Comparison of ENCODE assay signal across 8 mouse cellular contexts in the genomic region with DNA sequence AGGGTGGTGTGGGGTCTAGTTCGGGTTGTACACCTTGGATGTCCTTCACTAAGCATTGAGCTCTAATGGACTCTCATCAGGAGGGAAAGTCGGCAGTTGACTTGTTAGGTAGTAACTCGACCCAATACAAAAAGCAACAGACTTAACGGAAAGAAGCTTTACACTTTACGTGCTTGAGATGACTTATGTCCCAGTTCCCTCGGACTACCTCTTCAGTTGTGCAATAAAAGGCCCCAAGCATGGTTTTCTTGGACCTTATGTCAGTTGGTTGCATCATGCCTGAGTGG. TPM values are rescaled to one million over a fixed set of nuclear protein-coding genes. Genes with fewer than 3 reads are reported as not detected.
A peak's percentile ranks its signal among the peaks of the same experiment; 100 is the strongest.
DNase-seq lines count a peak whose midpoint lies in the region; ATAC-seq and TF ChIP-seq lines count a peak whose summit lies in the region.

No protein-coding gene starts in this region.

- under 1% methylated on average over 6 of the region's 6 CpGs for WGBS in limb, embryonic 10.5 days
- 0% methylated on average over 6 of the region's 6 CpGs for WGBS in neural tube, embryonic 14.5 days

- H3K4me1 ChIP-seq in embryonic fibroblast, embryonic 13.5 days (ENCODE audit: control insufficient read depth, insufficient read depth, low read length) = peaks cover 9% of the 10 kb centered on the region
- peaks cover 22% of the 10 kb centered on the region for H3K4me1 ChIP-seq in limb, embryonic 10.5 days
- H3K4me1 ChIP-seq in neural tube, embryonic 14.5 days (ENCODE audit: control insufficient read depth, insufficient read depth, low read length) = peaks cover 26% of the 10 kb centered on the region

- H3K4me2 ChIP-seq in neural tube, embryonic 14.5 days (ENCODE audit: low read depth, low read length) = peak overlapping the region; percentile 81

- TF ChIP-seq CTCF in layer of hippocampus, adult 2 months (conservative IDR thresholded peaks at IDR 0.05) = no peak
- no peak for TF ChIP-seq CTCF in embryonic fibroblast, embryonic 13.5 days (IDR thresholded peaks at IDR 0.05; ENCODE audit: borderline replicate concordance, insufficient read depth, low read length)

- no peak for DNase-seq in layer of hippocampus, adult 2 months (ENCODE audit: low spot score in 2 of 2)
- no peak for DNase-seq in layer of hippocampus, adult 8-10 months (ENCODE audit: low spot score in 2 of 2)
- no peak for DNase-seq in limb, embryonic 10.5 days (ENCODE audit: low spot score)
- no peak for DNase-seq in frontal cortex, postnatal 10 days (ENCODE audit: low spot score in 2 of 2)
- DNase-seq in cerebellum, adult 9-11 months = no peak
- no peak for DNase-seq in ovary, adult 18-20 months (ENCODE audit: low spot score)

- H3K36me3 ChIP-seq in limb, embryonic 10.5 days = peaks cover 20% of the 10 kb centered on the region
- H3K36me3 ChIP-seq in neural tube, embryonic 14.5 days (ENCODE audit: control insufficient read depth, insufficient read depth, low read length) = no peaks in the 10 kb centered on the region

- no peak for ATAC-seq in neural tube, embryonic 14.5 days (ENCODE audit: low read depth)

- H3K9me3 ChIP-seq in limb, embryonic 10.5 days (replicated peaks) = no peaks in the 10 kb centered on the region
- H3K9me3 ChIP-seq in neural tube, embryonic 14.5 days (ENCODE audit: control insufficient read depth, low read length) = no peaks in the 10 kb centered on the region

- H3K9ac ChIP-seq in neural tube, embryonic 14.5 days (replicated peaks; ENCODE audit: low read depth, low read length) = peak overlapping the region; percentile 100

- H3K27ac ChIP-seq in layer of hippocampus, adult 2 months = peak overlapping the region; percentile 99
- H3K27ac ChIP-seq in embryonic fibroblast, embryonic 13.5 days (ENCODE audit: insufficient read depth, low read length) = peak overlapping the region; percentile 99
- H3K27ac ChIP-seq in limb, embryonic 10.5 days = peak overlapping the region; percentile 100
- peak overlapping the region; percentile 96 for H3K27ac ChIP-seq in neural tube, embryonic 14.5 days (ENCODE audit: low read depth, low read length)

- TF ChIP-seq POLR2A in embryonic fibroblast, embryonic 13.5 days (IDR thresholded peaks at IDR 0.05; ENCODE audit: low read depth, low read length) = no peak

- H3K27me3 ChIP-seq in limb, embryonic 10.5 days (ENCODE audit: low read depth, poor library complexity, severe bottlenecking) = no peaks in the 10 kb centered on the region
- H3K27me3 ChIP-seq in neural tube, embryonic 14.5 days (ENCODE audit: control insufficient read depth, insufficient read depth, low read length) = no peaks in the 10 kb centered on the region

- peak overlapping the region; percentile 93 for H3K4me3 ChIP-seq in layer of hippocampus, adult 2 months
- peak overlapping the region; percentile 89 for H3K4me3 ChIP-seq in embryonic fibroblast, embryonic 13.5 days (ENCODE audit: insufficient read depth, low read length)
- peak overlapping the region; percentile 97 for H3K4me3 ChIP-seq in limb, embryonic 10.5 days
- peak overlapping the region; percentile 87 for H3K4me3 ChIP-seq in neural tube, embryonic 14.5 days (ENCODE audit: low read depth, low read length)

RNA-seq across cellular contexts. Expression of gene Btf3l4, which starts 0.4 kb away (rescaled TPM):
- 10 to 100 TPM; 87.9 to 89.4 TPM for total RNA-seq in layer of hippocampus, adult 2 months (2021)
- total RNA-seq in layer of hippocampus, adult 8-10 months (2022) = 10 to 100 TPM; 67.2 to 94.4 (median 79.4) TPM
- polyA plus RNA-seq in embryonic fibroblast, embryonic 13.5 days (2011; ENCODE audit: insufficient read length, low read depth, missing spikeins) = 124 and 161 TPM in 2 replicates
- polyA plus RNA-seq in limb, embryonic 10.5 days (2016; fragmentation: Nextera tagmentation; extraction: Ambion mirVana) = 170 and 214 TPM in 2 replicates
- polyA plus RNA-seq in neural tube, embryonic 14.5 days (2014; fragmentation: Nextera tagmentation; extraction: Ambion mirVana) = 194 and 196 TPM in 2 replicates

RNA-seq across cellular contexts. Expression of gene Txndc12, which starts 0.6 kb away (rescaled TPM):
- total RNA-seq in layer of hippocampus, adult 2 months (2021) = 10 to 100 TPM; 32.3 to 33.8 TPM
- 10 to 100 TPM; 34.0 to 37.6 (median 35.6) TPM for total RNA-seq in layer of hippocampus, adult 8-10 months (2022)
- polyA plus RNA-seq in embryonic fibroblast, embryonic 13.5 days (2011; ENCODE audit: insufficient read length, low read depth, missing spikeins) = 80.6 and 94.9 TPM in 2 replicates
- 93.4 and 102 TPM in 2 replicates for polyA plus RNA-seq in limb, embryonic 10.5 days (2016; fragmentation: Nextera tagmentation; extraction: Ambion mirVana)
- polyA plus RNA-seq in neural tube, embryonic 14.5 days (2014; fragmentation: Nextera tagmentation; extraction: Ambion mirVana) = 75.7 and 82.3 TPM in 2 replicates

RNA-seq across cellular contexts. Expression of gene Kti12, which starts 13.8 kb away (rescaled TPM):
- total RNA-seq in layer of hippocampus, adult 2 months (2021) = 10 to 100 TPM; 18.1 to 18.9 TPM
- total RNA-seq in layer of hippocampus, adult 8-10 months (2022) = 10 to 100 TPM; 18.1 to 19.5 (median 18.8) TPM
- 15.5 and 16.4 TPM in 2 replicates for polyA plus RNA-seq in embryonic fibroblast, embryonic 13.5 days (2011; ENCODE audit: insufficient read length, low read depth, missing spikeins)
- 70.8 and 81.3 TPM in 2 replicates for polyA plus RNA-seq in limb, embryonic 10.5 days (2016; fragmentation: Nextera tagmentation; extraction: Ambion mirVana)
- 24.7 and 27.8 TPM in 2 replicates for polyA plus RNA-seq in neural tube, embryonic 14.5 days (2014; fragmentation: Nextera tagmentation; extraction: Ambion mirVana)

RNA-seq across cellular contexts. Expression of gene A730015C16Rik, which starts 14.6 kb away (rescaled TPM):
- total RNA-seq in layer of hippocampus, adult 2 months (2021) = not detected
- under 1 TPM in 1 of 4 experiments, not detected in 3; 0.65 TPM for total RNA-seq in layer of hippocampus, adult 8-10 months (2022)
- not detected in 2 replicates for polyA plus RNA-seq in embryonic fibroblast, embryonic 13.5 days (2011; ENCODE audit: insufficient read length, low read depth, missing spikeins)
- 1.5 and 2.0 TPM in 2 replicates for polyA plus RNA-seq in limb, embryonic 10.5 days (2016; fragmentation: Nextera tagmentation; extraction: Ambion mirVana)
- polyA plus RNA-seq in neural tube, embryonic 14.5 days (2014; fragmentation: Nextera tagmentation; extraction: Ambion mirVana) = 0.60 and 1.6 TPM in 2 replicates

RNA-seq across cellular contexts. Expression of gene Rab3b, which starts 45.1 kb away (rescaled TPM):
- total RNA-seq in layer of hippocampus, adult 2 months (2021) = 10 to 100 TPM; 46.2 to 48.3 TPM
- 10 to 100 TPM; 63.2 to 71.1 (median 65.4) TPM for total RNA-seq in layer of hippocampus, adult 8-10 months (2022)
- 4.8 and 7.4 TPM in 2 replicates for polyA plus RNA-seq in embryonic fibroblast, embryonic 13.5 days (2011; ENCODE audit: insufficient read length, low read depth, missing spikeins)
- polyA plus RNA-seq in limb, embryonic 10.5 days (2016; fragmentation: Nextera tagmentation; extraction: Ambion mirVana) = 8.0 and 11.3 TPM in 2 replicates
- 141 and 213 TPM in 2 replicates for polyA plus RNA-seq in neural tube, embryonic 14.5 days (2014; fragmentation: Nextera tagmentation; extraction: Ambion mirVana)
